Comparison of ENCODE assay signal across 8 mouse cellular contexts in genomic region chr13:24713434-24714000, GRCm38 (mm10). TPM values are rescaled to one million over a fixed set of nuclear protein-coding genes. Genes with fewer than 3 reads are reported as not detected.
DNase-seq lines count a peak whose midpoint lies in the region; ATAC-seq lines count a peak whose summit lies in the region.

No protein-coding gene starts in this region.

- peak; percentile 76 for DNase-seq in adipocyte (ENCODE audit: low spot score)
- DNase-seq in gastrocnemius, adult 8-10 months (ENCODE audit: low spot score in 2 of 2) = peak; percentile 69 to 73
- DNase-seq in hindlimb bud, embryonic 11.5 days (ENCODE audit: extremely low spot score, low read depth, low spot score) = peak; percentile 46
- DNase-seq in left cerebral cortex, adult 8-10 months (ENCODE audit: low spot score in 2 of 2) = peak; percentile 78 to 94
- peak; percentile 86 to 88 for DNase-seq in right cerebral cortex, postnatal 36 days (ENCODE audit: low spot score in 2 of 2)
- peak; percentile 80 to 91 for DNase-seq in urinary bladder, postnatal 4 days (ENCODE audit: low spot score in 2 of 2)

- ATAC-seq in common myeloid progenitor, adult 5-6 weeks (replicated peaks; ENCODE audit: low read depth, poor library complexity, severe bottlenecking) = peak; percentile 49; the same call in 1 of the 2 replicates
- ATAC-seq in megakaryocyte progenitor cell, adult 5-6 weeks (replicated peaks; ENCODE audit: poor library complexity) = peak; percentile 84

RNA-seq across cellular contexts. Expression of gene Armh2, which starts 27.5 kb away (rescaled TPM):
- not detected in 2 replicates for total RNA-seq in common myeloid progenitor, adult 5-6 weeks (2017)
- total RNA-seq in gastrocnemius, adult 8-10 months (2022) = not detected
- total RNA-seq in left cerebral cortex, adult 8-10 months (2022) = not detected
- total RNA-seq in megakaryocyte progenitor cell, adult 5-6 weeks (2015) = not detected in 2 replicates
- not detected in 2 replicates for total RNA-seq in megakaryocyte progenitor cell, adult 5-6 weeks (2017)

RNA-seq across cellular contexts. Expression of gene Gmnn, which starts 48.2 kb away (rescaled TPM):
- 183 and 210 TPM in 2 replicates for total RNA-seq in common myeloid progenitor, adult 5-6 weeks (2017)
- 1 to 10 TPM; 3.1 to 4.9 (median 4.0) TPM for total RNA-seq in gastrocnemius, adult 8-10 months (2022)
- 1 to 10 TPM; 2.6 to 6.5 (median 5.6) TPM for total RNA-seq in left cerebral cortex, adult 8-10 months (2022)
- 185 and 201 TPM in 2 replicates for total RNA-seq in megakaryocyte progenitor cell, adult 5-6 weeks (2015)
- 207 and 229 TPM in 2 replicates for total RNA-seq in megakaryocyte progenitor cell, adult 5-6 weeks (2017)

Comparison
In these comparisons a context has a peak if more than half of its experiments do, and no peak if none do; other contexts are left out.
1. Peak in every context shown above with its lines: DNase-seq and ATAC-seq.
2. RNA of gene Gmnn, which starts 48.2 kb away (total RNA-seq): 183 to 210 TPM in common myeloid progenitor, adult 5-6 weeks and 185 to 229 TPM in megakaryocyte progenitor cell, adult 5-6 weeks; 2.6 to 6.5 TPM in left cerebral cortex, adult 8-10 months and 3.1 to 4.9 TPM in gastrocnemius, adult 8-10 months; every median in the first group is over 10 times any median in the second.